Mouse (Mus musculus) neural tube, embryonic 11.5 days (tissue): ENCODE measurements around the gene Ryr1. TPM values are rescaled to one million over a fixed set of nuclear protein-coding genes. Genes with fewer than 3 reads are reported as not detected.

Experiments used
- ATAC-seq: fragments of 200-750 bp; cut with Nextera tagmentation; 2 replicates; pipeline ENCODE4 v1.8.0; 2017; ENCODE audit warnings: moderate number of reproducible peaks, mild to moderate bottlenecking, moderate TSS enrichment, moderate library complexity; ENCODE audit not compliant: insufficient read depth, low FRiP score, low TSS enrichment
- DNase-seq: peaks from one replicate; pipeline ENCODE4 v3.0.0-alpha.2; 2015; ENCODE audit warnings: low spot score
- H3K27ac ChIP-seq: fragments of 300-500 bp; sonication (generic); 2 replicates; pipeline ENCODE4 v1.5.1; 2014; ENCODE audit warnings: low read depth, mild to moderate bottlenecking, low read length
- H3K27me3 ChIP-seq: fragments of 300-500 bp; sonication (generic); 2 replicates; pipeline ENCODE4 v1.6.1; 2014; ENCODE audit warnings: mild to moderate bottlenecking, low read length, mixed read lengths; ENCODE audit not compliant: control insufficient read depth, insufficient read depth
- H3K36me3 ChIP-seq: fragments of 300-500 bp; sonication (generic); 2 replicates; pipeline ENCODE4 v1.6.1; 2014; ENCODE audit warnings: mild to moderate bottlenecking, low read length, moderate library complexity, mixed read lengths; ENCODE audit not compliant: control insufficient read depth, insufficient read depth
- H3K4me1 ChIP-seq: fragments of 300-500 bp; sonication (generic); 2 replicates; pipeline ENCODE4 v1.6.1; 2014; ENCODE audit warnings: low read length, mixed read lengths; ENCODE audit not compliant: control insufficient read depth, insufficient read depth
- H3K4me2 ChIP-seq: fragments of 300-500 bp; sonication (generic); 2 replicates; pipeline ENCODE4 v1.6.1; 2014; ENCODE audit warnings: low read depth, mild to moderate bottlenecking, moderate library complexity
- H3K4me3 ChIP-seq: fragments of 300-500 bp; sonication (generic); 2 replicates; pipeline ENCODE4 v1.5.1; 2014; ENCODE audit warnings: low read depth, low read length
- H3K9ac ChIP-seq: fragments of 300-500 bp; sonication (generic); 2 replicates; pipeline ENCODE4 v1.6.1; 2014; ENCODE audit warnings: mild to moderate bottlenecking, low read length
- H3K9me3 ChIP-seq: fragments of 300-500 bp; sonication (generic); 2 replicates; pipeline ENCODE4 v1.6.1; 2016; ENCODE audit warnings: low read length; ENCODE audit not compliant: control insufficient read depth
- WGBS: fragments of 180-500 bp; shearing (Covaris S2); extraction: QIAGEN DNeasy Blood & Tissue Kit; methylation state at CpG from one replicate; pipeline ENCODE4 v1.1.7; 2014; 5-methylcytosine and 5-hydroxymethylcytosine counted together
- microRNA counts: library from miRNA; unstranded; fragments of <30 nt; microRNA quantifications from one replicate; lab custom pipeline; 2015
- microRNA-seq: library from miRNA; unstranded; fragments of <30 nt; microRNA quantifications from one replicate; pipeline ENCODE4, GENCODE M21; 2016
- polyA plus RNA-seq: library from polyadenylated mRNA; unstranded; fragments of >200 nt; fragmentation: Nextera tagmentation; extraction: Ambion mirVana; gene quantifications from 2 replicates; pipeline ENCODE4 v1.2.1, GENCODE M21; 2014

Ryr1 gene
- polyA plus RNA-seq, 1 experiment from 2014 or later: 2.0 TPM

DNA sequence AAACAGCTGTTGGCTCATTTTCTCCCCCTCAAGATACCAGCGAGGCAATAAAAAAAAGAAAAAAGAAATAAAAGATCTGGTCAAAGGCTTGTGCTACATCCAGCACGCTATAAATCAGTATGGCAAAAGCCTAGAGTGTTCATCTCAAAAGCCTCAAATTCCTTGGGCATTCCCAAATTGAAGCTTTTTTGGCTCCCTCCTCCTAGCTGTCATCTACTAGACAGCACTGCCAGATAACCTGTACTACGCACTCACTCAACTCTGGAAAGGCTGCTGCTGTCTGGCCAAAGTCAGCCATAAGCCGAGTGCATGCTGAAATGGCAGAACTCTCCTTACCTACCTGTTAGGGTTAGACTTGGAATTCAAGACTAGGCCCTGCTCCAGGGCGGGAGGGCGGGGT lies 167.7 kb downstream of the Ryr1 start:
- peaks cover 47% of the 10 kb centered on the region for H3K4me1 ChIP-seq
- no peaks in the 10 kb centered on the region for H3K27me3 ChIP-seq
- H3K4me3 ChIP-seq: no peak overlapping the region
- no peak overlapping the region for H3K4me2 ChIP-seq
- no peak for ATAC-seq
- H3K9ac ChIP-seq: no peak overlapping the region
- WGBS: 80% methylated on average over 6 of the region's 6 CpGs
- H3K36me3 ChIP-seq: no peaks in the 10 kb centered on the region
- DNase-seq: no peak
- H3K27ac ChIP-seq: no peak overlapping the region
- no peaks in the 10 kb centered on the region for H3K9me3 ChIP-seq

DNA sequence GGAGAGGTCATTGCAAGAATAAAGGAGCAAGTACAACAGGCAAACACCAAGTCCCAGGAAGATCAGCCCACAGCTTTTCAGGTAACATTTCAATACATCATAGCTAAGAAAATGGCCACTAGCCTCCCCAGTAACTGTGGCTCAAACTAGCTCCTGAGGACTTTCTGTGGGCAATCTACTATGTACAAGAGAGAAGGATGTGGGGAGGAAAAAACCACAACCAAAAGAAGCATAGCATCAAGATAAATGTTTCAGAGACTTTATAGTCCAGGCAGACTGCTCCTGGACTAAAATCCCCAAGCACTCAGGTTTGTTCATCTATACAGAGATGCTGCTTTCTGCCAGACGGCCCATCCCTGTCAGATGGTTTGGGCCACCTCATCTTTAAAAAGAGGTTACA lies 168.7 kb downstream of the Ryr1 start:
- no peaks in the 10 kb centered on the region for H3K27me3 ChIP-seq
- no peak for DNase-seq
- H3K27ac ChIP-seq: no peak overlapping the region
- H3K4me1 ChIP-seq: peaks cover 48% of the 10 kb centered on the region
- H3K4me2 ChIP-seq: no peak overlapping the region
- no peak overlapping the region for H3K4me3 ChIP-seq
- no peak overlapping the region for H3K9ac ChIP-seq
- no peaks in the 10 kb centered on the region for H3K9me3 ChIP-seq
- no peaks in the 10 kb centered on the region for H3K36me3 ChIP-seq
- WGBS: 97% methylated on average over 1 of the region's 1 CpGs
- no peak for ATAC-seq

DNA sequence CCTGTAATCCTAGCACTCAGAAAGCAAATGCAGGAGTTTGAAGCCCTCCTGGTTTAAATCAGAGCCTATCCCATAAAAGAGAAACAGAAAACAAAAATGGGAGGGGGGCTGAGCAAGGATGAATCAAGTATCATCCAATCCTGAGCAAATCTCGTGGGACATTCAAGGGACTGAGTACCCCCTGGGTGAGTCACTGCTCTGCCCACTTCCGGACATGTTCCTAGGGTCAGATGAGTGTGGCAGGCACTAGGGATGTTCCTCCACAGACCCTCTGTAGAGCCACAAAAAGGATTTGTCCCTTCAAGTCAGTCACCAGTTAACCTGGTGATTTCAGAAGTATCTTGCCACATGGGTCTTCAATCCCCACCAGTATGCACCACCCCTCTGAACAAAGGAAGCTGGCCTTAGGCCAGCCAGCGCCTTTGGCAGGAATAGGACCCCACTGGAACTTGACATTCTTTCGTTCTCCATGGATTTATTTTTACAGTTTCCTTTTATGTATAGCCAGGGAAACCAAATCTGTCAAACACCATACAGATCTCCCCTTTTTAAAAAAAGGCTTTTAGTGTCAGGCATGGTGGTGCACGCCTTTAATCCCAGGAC lies 169.6 kb downstream of the Ryr1 start:
- Histone ChIP-seq H3K27me3 (no peaks in the 10 kb centered on the region), H3K9ac (no peak overlapping the region), H3K4me3 (no peak overlapping the region), H3K9me3 (no peaks in the 10 kb centered on the region), H3K27ac (no peak overlapping the region), H3K36me3 (no peaks in the 10 kb centered on the region), H3K4me1 (peaks cover 40% of the 10 kb centered on the region), H3K4me2 (no peak overlapping the region)
- no peak for ATAC-seq
- DNase-seq: no peak
- 72% methylated on average over 5 of the region's 5 CpGs for whole genome bisulfite sequencing

DNA sequence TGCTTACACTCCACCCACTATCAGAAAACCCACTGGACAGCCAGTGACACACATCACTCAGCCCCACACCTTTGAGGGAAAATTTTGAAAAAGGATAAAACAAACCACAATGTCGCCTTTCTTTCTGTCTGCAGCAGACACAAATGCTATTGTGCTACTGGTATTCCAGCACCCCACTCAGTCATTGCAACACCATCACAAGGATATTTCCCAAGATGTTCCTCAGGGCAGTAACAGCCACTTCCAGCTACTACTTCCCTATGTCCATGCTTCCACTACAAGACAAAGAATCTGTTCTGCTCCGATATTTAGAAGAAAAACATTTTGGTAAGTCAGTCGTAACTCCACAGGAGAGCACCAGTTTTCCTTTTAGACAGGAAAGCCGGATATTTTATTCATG lies 170.2 kb downstream of the Ryr1 start:
- ATAC-seq (no peak), DNase-seq (no peak)
- H3K27me3 ChIP-seq: no peaks in the 10 kb centered on the region
- H3K27ac ChIP-seq: no peak overlapping the region
- H3K4me2 ChIP-seq: no peak overlapping the region
- H3K9ac ChIP-seq: no peak overlapping the region
- WGBS: 76% methylated on average over 4 of the region's 4 CpGs
- H3K9me3 ChIP-seq: no peaks in the 10 kb centered on the region
- H3K36me3 ChIP-seq: no peaks in the 10 kb centered on the region
- peaks cover 33% of the 10 kb centered on the region for H3K4me1 ChIP-seq
- H3K4me3 ChIP-seq: no peak overlapping the region

DNA sequence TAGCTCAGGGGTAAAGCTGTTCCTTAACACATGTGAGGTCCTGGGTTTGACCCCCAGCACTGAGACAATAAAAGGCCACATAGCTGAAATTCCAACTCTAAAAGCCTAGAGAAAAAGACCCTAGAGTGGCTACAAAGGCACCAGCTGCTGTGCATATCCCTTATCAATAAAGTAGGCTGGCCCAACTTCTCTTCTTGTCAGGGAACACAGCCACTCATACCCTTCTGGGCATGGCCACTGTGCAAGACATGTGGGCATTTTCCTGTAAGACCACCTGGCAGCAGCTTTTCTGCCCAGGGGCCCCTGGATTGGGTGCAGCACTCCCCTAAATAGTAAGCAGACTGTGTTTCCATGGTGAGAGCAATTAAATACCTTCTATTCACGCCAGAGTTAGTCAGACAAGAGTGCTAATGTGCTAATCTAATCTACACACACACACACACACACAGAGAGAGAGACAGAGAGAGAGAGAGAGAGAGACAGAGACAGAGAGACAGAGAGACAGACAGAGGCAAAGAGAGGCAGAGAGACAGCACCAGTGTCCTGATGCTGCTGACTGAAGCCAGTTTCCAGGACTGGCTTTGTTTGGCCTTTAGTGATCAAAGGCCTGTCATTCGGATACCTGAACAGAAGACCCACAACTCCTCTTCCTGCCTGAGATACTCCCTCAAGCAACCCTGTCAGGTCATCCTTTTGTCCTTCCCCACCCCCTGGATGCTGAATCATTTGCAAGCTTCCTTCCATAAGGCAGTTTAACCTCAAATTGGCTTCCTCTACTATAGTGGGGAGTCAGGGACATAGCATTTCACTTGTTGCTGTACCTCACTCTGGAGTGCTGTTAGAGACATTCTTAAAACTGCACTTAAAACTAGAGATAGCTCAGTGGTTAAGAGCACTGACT lies 171.3 kb downstream of the Ryr1 start:
- Histone ChIP-seq H3K9ac (no peak overlapping the region), H3K27ac (peak overlapping the region; percentile 44; the same call in 1 of the 2 replicates), H3K9me3 (no peaks in the 10 kb centered on the region), H3K4me1 (peaks cover 26% of the 10 kb centered on the region), H3K4me2 (peak overlapping the region; percentile 9; the same call in 1 of the 2 replicates), H3K4me3 (no peak overlapping the region), H3K36me3 (no peaks in the 10 kb centered on the region), H3K27me3 (no peaks in the 10 kb centered on the region)
- 7% methylated on average over 2 of the region's 2 CpGs for WGBS
- DNase-seq (peak; percentile 40), ATAC-seq (peak; percentile 58; the same call in 1 of the 2 replicates)

MicroRNA genes within 50 kb of the gene (microRNA counts, 519-probe panel; counts per million panel counts)
- 171 counts per million, percentile 57 among the panel's probes with 10 or more counts for microRNA mmu-miR-1963 (lab: Ali Mortazavi, UCI)

Small RNAs within 50 kb of the gene (microRNA-seq; reads per million reads assigned to microRNA genes)
- gene Gm44408 (not detected), gene Mir1963 (not detected)

Other genes with a start within 250 kb of the Ryr1 start
- 0.21 and 0.39 TPM in 2 replicates for gene Capn12, start 243.8 kb downstream of the Ryr1 start, polyA plus RNA-seq
- gene Actn4, start 162.8 kb downstream of the Ryr1 start, polyA plus RNA-seq: 193 and 201 TPM in 2 replicates
- 383 and 388 TPM in 2 replicates for gene Eif3k, start 143.3 kb downstream of the Ryr1 start, polyA plus RNA-seq
- gene Map4k1, start 143.1 kb downstream of the Ryr1 start, polyA plus RNA-seq: 4.6 and 6.2 TPM in 2 replicates
- 0.76 and 0.82 TPM in 2 replicates for gene Rasgrp4, start 9.7 kb upstream of the Ryr1 start, polyA plus RNA-seq
- 17.2 and 19.1 TPM in 2 replicates for gene Fam98c, start 31.1 kb upstream of the Ryr1 start, polyA plus RNA-seq
- gene Ggn, start 45.0 kb upstream of the Ryr1 start, polyA plus RNA-seq: 0.34 and 0.46 TPM in 2 replicates
- 5.6 and 6.5 TPM in 2 replicates for gene Spred3, start 45.2 kb upstream of the Ryr1 start, polyA plus RNA-seq
- 321 and 325 TPM in 2 replicates for gene Psmd8, start 55.5 kb upstream of the Ryr1 start, polyA plus RNA-seq
- gene Catsperg1, start 88.9 kb upstream of the Ryr1 start, polyA plus RNA-seq: 0.56 and 1.0 TPM in 2 replicates
- gene Kcnk6, start 107.3 kb upstream of the Ryr1 start, polyA plus RNA-seq: 0.41 and 1.2 TPM in 2 replicates
- 87.3 and 94.1 TPM in 2 replicates for gene Yif1b, start 113.2 kb upstream of the Ryr1 start, polyA plus RNA-seq
- 1.2 and 1.6 TPM in 2 replicates for gene 2200002D01Rik, start 123.3 kb upstream of the Ryr1 start, polyA plus RNA-seq
- 27.0 and 28.1 TPM in 2 replicates for gene Spint2, start 156.7 kb upstream of the Ryr1 start, polyA plus RNA-seq
- gene Ppp1r14a, start 164.1 kb upstream of the Ryr1 start, polyA plus RNA-seq: 44.2 and 55.8 TPM in 2 replicates
- gene Dpf1, start 178.8 kb upstream of the Ryr1 start, polyA plus RNA-seq: 65.2 and 66.7 TPM in 2 replicates